Mouse (Mus musculus) urinary bladder, postnatal 4 days (tissue): ENCODE data around the gene Tnfrsf13c.

Experiments used
- DNase-seq, 2 experiments: peaks; one replicate each; pipeline ENCODE4 v3.0.0; 2021 to 2022; ENCODE audit warnings: low spot score in 2 of 2

Tnfrsf13c gene

DNA sequence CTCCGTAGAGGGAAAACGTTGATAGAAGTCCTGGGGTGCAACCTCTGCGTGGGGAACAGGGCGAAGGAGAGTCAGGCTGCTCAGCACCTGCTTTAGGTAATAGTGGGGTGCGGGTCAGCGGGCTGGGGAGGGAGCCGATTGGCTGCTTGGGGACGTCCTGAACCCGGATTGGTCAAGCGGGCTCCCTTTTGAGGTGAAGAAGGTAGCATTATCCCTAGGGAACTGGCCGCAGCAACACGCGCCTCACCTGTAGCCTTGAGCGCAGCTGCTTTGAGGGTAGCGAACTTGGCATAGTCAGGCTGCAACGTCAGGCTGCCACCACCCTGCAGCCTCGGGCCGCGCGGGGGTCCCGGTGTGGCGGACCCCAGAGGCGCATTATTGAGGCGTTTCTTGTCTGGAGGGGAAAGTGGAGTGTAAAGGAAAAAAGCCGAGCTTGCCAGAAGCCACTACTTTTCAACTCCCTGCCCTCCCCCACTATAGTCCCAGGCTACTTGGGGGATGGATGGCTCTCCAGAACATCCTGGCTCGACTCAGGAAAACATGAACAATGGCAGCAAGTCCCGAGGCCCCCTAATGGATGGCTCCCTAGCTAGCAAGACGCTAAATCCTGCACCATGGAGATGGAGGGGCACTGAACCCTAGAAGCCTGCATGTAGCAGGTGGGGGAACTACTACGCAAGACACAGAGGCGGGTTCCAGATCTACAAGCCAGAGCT is 16.5 kb downstream of the Tnfrsf13c start:
- DNase-seq, result no peak

- no peak for DNase-seq
These were observed 17.1 kb downstream of the Tnfrsf13c start for GRCm38 (mm10) chr15:82207105-82207459.

DNA sequence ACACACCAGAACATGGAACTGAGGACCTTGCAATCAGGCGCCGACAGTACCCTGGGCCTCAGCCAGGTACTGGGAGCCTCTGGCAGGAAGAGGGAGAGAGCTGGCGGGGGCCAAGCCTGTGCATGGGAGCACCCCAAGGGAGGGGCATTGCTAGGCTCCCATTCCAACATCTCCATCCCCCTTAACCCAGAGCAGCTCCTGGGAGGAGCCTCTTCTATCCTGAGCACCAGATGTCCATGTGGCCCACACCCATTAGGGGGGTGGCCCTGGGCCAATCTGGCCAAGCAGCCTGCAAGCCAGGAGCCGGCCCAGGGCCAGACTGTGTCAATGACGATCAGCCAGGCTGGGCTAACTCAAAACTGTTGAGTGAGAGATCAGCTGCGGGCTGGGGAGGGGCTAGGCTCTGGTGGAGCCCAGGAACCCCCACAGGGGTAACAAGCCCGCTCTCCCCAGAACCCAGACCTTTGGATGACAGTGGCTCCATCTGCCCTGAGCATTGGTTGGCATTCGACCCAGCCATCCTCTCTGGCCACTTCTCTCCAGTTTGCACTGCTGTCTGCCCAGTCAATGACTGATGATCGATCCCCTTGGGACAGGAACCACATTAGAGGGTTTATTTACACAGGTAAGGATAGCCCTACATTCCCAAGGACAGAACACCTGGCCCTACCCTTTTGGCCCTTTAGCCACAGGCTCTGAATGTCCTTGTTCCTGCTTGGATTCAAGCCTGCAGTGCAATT is 17.6 kb downstream of the Tnfrsf13c start:
- DNase-seq, result peak; percentile 74 to 77

DNA sequence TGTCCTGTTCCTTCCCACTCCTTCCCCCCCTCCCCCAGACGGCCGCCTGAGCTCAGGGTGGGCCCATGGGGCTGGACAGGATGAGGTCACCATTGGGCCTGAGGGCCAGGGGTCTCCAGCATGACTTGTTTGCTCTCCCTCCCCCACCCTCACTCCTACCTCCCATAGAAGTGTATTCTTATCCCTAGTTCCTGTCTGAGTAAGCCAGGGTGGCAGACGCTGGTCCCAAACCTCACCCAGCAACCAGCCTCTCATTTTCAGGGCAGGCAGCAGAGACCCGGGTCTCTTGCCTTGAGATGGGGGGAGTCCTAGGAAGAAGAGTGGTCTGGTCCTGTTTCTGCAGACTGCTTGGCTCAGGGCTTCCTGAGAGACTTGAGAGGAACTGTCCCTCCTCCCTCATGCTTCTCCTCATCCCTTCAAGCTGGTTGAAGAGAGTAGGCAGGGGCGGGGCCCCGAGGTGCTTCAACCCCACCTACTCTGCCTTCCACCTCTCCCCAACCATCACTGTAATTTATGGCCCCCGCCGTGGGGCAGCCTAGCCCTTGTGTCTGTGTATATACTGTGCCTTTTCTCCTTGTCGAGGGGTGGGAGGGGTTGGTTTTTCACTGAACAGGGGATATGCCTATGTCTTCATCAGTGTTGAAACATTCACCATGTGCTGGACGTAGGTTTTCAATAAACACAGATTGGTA is 19.3 kb downstream of the Tnfrsf13c start:
- no peak for DNase-seq

DNA sequence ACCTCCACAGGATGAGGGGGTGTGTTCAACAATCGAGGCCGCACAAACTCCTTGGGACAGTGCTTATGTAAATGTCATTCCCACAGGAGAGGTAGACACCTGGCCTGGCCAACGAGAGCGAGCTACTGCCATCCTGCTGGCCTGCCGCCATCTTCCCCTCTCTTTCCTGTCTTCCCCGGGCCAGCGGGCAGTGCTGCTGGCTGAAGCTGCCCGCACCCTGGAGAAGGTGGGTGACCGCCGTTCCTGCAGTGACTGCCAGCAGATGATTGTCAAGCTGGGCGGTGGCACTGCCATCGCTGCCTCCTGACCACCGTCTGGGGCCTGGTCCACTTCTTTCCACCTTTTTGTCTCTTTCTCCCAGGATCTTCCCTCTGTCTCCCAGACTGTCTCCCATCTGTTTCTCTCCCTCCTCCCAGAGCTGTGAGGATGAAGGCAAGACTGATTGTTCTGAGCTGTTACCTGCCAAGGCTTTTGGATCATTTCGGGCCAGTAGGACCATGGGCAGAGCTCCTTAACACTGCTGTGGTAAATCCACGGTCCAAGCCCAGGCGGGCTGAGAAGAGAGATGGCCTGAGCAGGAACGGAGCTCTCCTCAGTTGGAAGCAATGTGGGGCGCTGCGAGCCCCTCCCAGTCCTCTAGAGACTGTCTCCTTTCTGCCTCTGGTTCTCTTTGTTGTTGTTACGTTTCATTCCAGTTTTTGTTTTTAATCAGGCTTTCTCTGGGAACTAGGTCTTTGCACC is 20.4 kb downstream of the Tnfrsf13c start:
- no peak for DNase-seq

DNA sequence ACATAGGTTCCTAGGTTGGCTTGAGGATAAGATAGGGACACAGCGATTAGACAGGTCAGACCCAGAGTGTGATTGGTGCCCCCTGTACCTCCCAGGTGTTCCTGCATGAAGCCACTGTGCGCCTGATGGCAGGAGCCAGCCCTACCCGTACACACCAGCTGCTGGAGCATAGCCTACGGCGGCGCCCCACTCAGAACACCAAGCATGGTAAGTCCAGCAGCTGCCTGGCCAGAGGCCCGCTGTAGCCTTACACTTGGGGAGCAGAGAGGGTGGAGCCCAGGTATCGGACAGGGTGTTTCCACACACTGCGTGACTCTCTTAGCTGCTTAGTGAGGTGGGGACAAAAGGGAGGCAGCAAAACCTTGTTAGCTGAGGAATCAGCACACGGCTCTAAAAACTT is 21.1 kb downstream of the Tnfrsf13c start:
- no peak for DNase-seq

DNA sequence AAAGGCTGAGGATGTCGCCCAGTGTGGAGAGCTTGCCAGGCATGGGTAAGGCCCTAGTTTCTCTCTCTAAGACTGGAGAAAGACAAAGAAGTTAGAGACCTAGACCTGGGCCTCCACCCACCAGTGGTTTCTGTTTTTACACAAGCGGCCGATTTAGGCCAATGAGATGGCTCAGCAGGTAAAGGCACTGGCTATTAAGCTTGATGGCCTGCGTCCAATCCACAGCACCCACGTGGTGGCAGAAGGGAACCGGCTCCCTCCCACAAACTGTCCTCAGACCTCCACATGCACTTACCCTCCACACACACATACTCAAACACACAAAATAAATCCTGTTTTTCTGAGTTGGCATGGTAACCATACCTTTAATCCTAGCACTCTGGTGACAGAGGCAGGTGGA is 22.1 kb downstream of the Tnfrsf13c start:
- no peak for DNase-seq

DNA sequence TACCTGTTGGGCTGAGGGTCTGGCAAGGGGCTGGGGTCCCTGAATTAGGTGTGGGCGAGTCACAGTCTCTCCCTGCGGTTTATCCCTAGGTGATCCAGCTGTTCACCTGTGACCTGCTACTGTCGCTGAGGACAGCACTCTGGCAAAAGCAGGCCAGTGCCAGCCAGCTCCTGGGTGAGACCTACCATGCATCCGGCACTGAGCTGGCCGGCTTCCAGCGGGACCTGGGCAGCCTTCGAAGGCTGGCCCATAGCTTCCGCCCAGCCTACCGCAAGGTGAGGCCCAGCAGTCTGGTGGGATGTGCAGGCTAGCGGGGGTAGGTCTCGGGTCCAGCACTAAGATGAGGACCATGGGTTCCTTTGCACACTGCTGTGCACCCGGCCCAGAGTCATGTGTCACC is 24.6 kb downstream of the Tnfrsf13c start:
- DNase-seq, result no peak

DNA sequence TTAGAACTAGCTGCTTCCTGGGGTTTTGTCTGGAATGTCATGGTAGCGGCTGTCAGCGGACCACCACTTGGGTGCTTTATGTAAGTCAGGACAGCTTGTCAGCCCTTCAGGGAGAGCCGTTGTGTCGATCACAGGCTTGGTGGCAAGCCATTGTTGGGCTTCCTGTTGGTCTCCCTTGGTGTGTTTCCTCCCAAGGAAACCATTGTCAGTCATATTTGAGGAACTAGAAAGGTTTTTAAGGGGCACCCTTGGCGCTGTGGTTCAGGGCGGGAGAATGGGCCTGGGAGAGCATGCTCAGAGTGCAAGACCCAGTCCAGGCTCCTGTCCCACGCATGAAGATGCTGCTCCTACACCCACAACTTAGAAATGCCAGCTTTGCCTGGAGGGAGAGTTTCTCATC is 25.8 kb downstream of the Tnfrsf13c start:
- no peak for DNase-seq

GRCm38 (mm10) chr15:82197937-82198336 is 26.2 kb downstream of the Tnfrsf13c start:
- no peak for DNase-seq

- DNase-seq, result no peak
These were observed 26.9 kb downstream of the Tnfrsf13c start for GRCm38 (mm10) chr15:82197246-82197750.

DNA sequence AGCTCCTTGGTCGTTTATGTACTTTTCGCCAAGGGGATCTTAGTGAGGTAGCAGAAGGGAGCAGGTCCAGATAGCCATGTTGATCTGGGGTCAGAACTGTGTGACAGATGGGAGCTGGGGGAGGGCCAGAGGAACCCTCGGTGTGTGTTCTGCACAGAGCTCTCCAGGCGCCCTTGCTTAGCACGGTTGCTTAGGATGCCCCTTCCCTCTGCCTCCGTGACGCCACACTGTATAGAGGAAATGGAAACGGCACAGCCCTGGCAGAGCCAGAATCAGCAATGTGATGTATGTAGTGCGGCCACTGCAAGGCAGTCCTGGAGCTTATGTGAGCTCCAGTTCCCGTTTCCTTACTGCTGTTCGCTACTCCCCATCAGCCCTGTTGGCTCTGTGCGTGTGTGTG is 27.9 kb downstream of the Tnfrsf13c start:
- DNase-seq, result no peak

DNA sequence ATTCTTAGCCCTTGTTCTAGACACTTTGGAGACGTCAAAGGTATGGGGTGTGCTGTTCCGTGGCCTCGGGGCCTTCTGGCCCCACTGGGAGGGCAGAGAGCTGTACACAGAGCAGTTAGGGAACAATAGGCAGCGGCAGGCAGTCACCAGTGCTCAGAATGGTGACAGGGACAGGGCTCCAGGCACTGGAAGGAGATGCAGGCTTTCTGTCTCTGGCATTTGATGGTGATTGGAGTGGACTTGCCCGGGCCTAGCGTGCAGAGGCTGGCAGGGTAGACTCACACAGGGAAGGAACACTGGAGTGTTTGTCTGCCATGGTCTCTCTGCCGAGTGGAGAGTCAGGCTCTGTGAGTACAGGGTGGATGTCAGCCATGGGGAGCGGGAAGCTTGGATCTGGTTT is 31.6 kb downstream of the Tnfrsf13c start:
- no peak for DNase-seq

DNA sequence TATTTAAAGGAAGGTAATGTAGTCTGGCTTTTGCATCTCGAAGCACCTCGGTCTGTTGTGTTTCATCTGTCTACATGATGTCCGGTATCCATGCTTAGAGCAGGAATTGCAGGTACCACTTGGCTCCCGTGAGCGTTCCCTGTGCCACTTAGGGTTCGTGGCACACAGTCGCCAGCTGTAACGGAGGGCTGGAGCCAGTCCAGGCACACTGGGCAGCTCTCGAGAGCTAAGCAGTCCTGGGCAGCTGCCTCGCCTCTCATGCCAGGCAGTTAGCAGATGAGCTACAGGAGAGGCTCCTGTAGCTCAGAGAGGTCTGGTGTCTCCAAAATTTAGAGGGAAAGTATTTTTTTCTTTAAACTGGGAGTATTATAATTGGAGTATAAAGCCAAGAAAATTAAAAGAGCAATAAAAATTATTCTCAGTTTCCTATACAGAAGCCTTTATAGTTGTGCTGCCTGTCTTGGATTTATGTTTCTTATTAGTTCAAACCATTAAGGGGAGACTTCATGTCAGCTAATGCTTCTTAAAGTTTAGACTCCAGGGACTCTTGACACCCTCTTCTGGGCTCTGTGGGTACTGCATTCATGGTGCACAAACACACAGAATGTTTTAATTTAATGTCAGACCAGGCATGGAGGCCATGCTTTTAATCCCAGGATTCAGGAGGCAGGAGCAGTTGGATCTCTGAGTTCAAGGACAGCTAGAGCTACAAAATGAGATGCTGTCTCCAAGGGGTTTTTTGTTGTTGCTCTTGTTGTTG is 35.5 kb downstream of the Tnfrsf13c start:
- DNase-seq, result no peak

DNA sequence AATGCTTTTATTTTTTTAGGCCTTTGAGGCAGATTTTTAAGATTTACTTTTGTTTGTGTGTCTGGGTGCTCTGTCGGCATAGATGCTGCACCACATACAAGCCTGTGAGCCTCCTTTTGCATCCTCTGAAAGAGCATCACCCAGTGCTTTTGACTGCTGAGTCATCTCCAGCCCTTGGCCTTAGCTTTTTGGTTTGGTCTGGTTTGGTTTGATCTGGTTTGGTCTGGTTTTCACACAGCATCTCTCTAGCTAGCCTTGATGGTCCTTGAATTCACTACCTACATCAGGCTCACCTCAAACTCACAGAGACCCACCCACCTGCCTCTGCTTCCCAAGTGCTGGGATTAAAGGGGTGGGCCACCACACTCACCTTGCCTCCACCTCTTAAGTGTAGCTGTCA is 36.2 kb downstream of the Tnfrsf13c start:
- DNase-seq, result no peak

DNA sequence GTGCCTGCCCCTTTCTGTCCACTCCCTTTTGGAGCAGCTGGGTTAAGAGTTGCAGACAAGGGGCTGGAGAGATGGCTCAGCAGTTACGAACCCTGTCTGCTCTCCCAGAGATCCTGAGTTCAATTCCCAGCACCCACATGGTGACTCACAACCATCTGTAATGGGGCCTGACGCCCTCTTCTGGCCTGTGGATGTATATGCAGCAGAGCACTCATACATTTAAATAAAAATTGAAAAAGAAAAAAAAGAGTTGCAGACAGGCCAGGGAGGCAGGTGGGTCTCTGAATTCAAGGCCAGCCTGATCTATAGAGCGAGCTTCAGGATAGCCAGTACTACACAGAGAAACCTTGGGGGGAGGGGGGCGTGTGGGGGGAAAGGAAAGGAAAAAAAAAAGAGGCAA is 36.8 kb downstream of the Tnfrsf13c start:
- no peak for DNase-seq

GRCm38 (mm10) chr15:82186931-82187330 is 37.2 kb downstream of the Tnfrsf13c start:
- DNase-seq, result no peak

GRCm38 (mm10) chr15:82186131-82186530 is 38.0 kb downstream of the Tnfrsf13c start:
- DNase-seq, result no peak

- DNase-seq, result no peak
These were observed 38.9 kb downstream of the Tnfrsf13c start for GRCm38 (mm10) chr15:82185062-82185783.

GRCm38 (mm10) chr15:82184656-82185055 is 39.5 kb downstream of the Tnfrsf13c start:
- DNase-seq, result no peak

DNA sequence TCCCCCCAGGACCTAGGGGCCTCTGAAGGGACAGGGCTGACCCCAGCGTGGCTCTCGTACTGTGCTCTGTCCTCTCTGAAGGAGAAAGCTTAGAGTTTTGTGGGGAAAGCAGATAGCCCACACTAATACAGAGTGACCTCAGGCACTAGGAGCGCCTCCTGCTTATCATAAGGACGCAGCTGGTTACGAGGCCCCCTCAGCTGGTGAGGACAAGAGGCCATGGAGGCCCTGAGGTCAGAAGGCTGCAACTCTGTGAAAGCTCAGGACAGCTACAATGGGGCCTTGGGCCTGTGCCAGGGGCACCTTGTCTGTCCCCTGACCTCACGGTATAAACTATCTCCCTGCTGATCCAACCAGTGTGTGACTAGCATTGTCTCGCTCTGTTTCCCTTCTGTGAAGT is 40.0 kb downstream of the Tnfrsf13c start:
- DNase-seq, result no peak
